Mouse (Mus musculus) thymus, adult 2 months (tissue): Measurements from ENCODE around the gene Rufy2. TPM values are rescaled to one million over a fixed set of nuclear protein-coding genes. Genes with fewer than 3 reads are reported as not detected.

Experiments
- DNase-seq: peaks from one replicate; pipeline ENCODE4 v3.0.0; 2021
- H3K27ac ChIP-seq: fragments of 200-500 bp; 2 replicates; pipeline ENCODE4 v1.5.1; 2012; ENCODE audit warnings: low read length, control low read depth; ENCODE audit not compliant: control insufficient read depth, insufficient read depth
- H3K27me3 ChIP-seq: fragments of 200-500 bp; 2 replicates; pipeline ENCODE4 v1.6.1; 2012; ENCODE audit warnings: mild to moderate bottlenecking, low read length, moderate library complexity, mixed read lengths; ENCODE audit not compliant: control insufficient read depth, insufficient read depth
- H3K36me3 ChIP-seq: fragments of 200-500 bp; 2 replicates; pipeline ENCODE4 v1.6.1; 2012; ENCODE audit warnings: mild to moderate bottlenecking, low read length, moderate library complexity; ENCODE audit not compliant: control insufficient read depth, insufficient read depth
- H3K4me1 ChIP-seq: fragments of 200-500 bp; replicated peaks from 2 replicates; pipeline ENCODE4 v1.6.1; 2012; ENCODE audit warnings: low read length; ENCODE audit not compliant: control insufficient read depth, insufficient read depth
- H3K4me3 ChIP-seq: fragments of 200-500 bp; 2 replicates; pipeline ENCODE4 v1.5.1; 2012; ENCODE audit warnings: mild to moderate bottlenecking, low read length, control low read depth, moderate library complexity; ENCODE audit not compliant: control insufficient read depth, insufficient read depth
- CTCF ChIP-seq: fragments of 200-500 bp; IDR thresholded peaks from 2 replicates; pipeline ENCODE4 v1.5.1; 2012; ENCODE audit warnings: mild to moderate bottlenecking, control low read depth, low read length, moderate library complexity, borderline replicate concordance; ENCODE audit not compliant: control insufficient read depth, poor library complexity, insufficient read depth; ENCODE audit errors: extremely low read depth
- POLR2A ChIP-seq: fragments of 200-500 bp; IDR thresholded peaks from 2 replicates; pipeline ENCODE4 v1.6.1; 2012; ENCODE audit warnings: mild to moderate bottlenecking, low read length, control low read depth, moderate library complexity; ENCODE audit not compliant: control insufficient read depth, poor library complexity, insufficient read depth; ENCODE audit errors: extremely low read depth
- WGBS: fragments of 180-500 bp; shearing (Covaris S2); methylation state at CpG from one replicate; pipeline ENCODE4 v1.1.7; 2018; 5-methylcytosine and 5-hydroxymethylcytosine counted together
- polyA plus RNA-seq: library from polyadenylated mRNA; depleted of rRNA; stranded (reverse); fragments of >200 nt; gene quantifications from 2 replicates; pipeline ENCODE4 v1.2.3, GENCODE M21; 2012

The Rufy2 gene
- polyA plus RNA-seq, 1 experiment = 7.5 TPM

DNA sequence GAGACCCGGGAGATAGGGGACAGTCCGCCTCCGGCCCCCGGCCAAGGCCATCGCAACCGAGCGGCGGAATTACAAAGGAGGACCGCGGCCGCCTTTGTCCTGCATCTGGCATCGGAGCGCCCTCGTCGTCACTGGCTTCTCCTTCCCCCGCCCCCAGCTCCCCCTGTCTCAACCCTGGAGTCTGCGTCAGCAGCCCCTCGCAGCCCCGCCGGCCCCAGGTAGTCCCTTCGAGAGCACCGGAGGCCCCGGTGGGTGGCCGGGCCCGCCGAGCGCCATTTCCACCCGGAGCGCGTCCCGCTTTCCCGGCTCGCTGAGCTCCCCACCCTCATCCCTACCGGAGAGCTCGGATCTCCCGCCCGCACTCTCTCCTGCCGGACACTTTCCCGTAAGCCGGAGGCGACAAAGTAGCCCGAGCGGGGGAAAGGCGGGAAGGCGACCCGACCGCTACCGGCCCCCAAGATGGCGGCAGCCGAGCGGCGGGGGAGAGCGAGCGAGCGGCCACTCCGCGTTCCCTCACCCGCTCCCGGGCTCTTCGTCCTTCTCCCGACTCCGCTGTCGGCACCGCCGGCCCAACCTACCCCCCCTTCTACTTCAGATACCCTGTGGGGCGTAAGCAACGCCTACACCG lies 43.2 kb downstream of the Rufy2 start:
- no peak for TF ChIP-seq CTCF
- no peak for TF ChIP-seq POLR2A
- under 1% methylated on average over 67 of the region's 68 CpGs for WGBS
- DNase-seq = peak; percentile 69
- Histone ChIP-seq H3K4me3 (peak overlapping the region; percentile 71), H3K36me3 (no peaks in the 10 kb centered on the region), H3K27ac (peak overlapping the region; percentile 82), H3K4me1 (peaks cover 11% of the 10 kb centered on the region), H3K27me3 (no peaks in the 10 kb centered on the region)

GRCm38 (mm10) chr10:63023749-63024579 lies 43.9 kb downstream of the Rufy2 start, which contains the start of the genes Hnrnph3 and Pbld2:
Gene Hnrnph3, minus strand, starts transcription at chr10:63024217.
Gene Pbld2, plus strand, starts transcription at chr10:63024315.
- H3K4me1 ChIP-seq = peaks cover 11% of the 10 kb centered on the region
- TF ChIP-seq POLR2A (peak; percentile 95), CTCF (no peak)
- no peaks in the 10 kb centered on the region for H3K27me3 ChIP-seq
- WGBS = under 1% methylated on average over 65 of the region's 69 CpGs
- H3K36me3 ChIP-seq = no peaks in the 10 kb centered on the region
- peak within 1 kb of the TSS; percentile 82 for H3K27ac ChIP-seq
- DNase-seq = peak; percentile 98
- H3K4me3 ChIP-seq = peak within 1 kb of the TSS; percentile 71

DNA sequence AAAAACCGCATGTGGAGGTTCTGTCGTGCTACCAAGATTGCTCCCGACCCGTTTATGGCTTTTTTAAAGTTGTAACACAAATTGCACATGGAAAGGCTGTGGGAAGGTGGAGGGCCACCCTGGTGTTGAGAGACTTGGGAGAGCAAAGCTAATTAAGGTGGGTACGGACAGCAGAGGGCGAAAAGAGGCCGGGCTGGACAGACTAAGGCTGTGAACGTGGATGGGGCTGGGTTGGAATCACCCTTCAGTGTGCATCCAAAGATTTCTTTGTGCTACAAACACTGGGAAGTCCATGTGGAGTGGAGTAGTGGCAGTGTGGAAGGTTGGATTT lies 44.5 kb downstream of the Rufy2 start:
- DNase-seq = peak; percentile 30
- TF ChIP-seq CTCF = no peak
- no peak for TF ChIP-seq POLR2A
- Histone ChIP-seq H3K36me3 (no peaks in the 10 kb centered on the region), H3K4me1 (peaks cover 8% of the 10 kb centered on the region), H3K4me3 (peak overlapping the region; percentile 55), H3K27ac (peak overlapping the region; percentile 71), H3K27me3 (no peaks in the 10 kb centered on the region)
- 1% methylated on average over 8 of the region's 8 CpGs for WGBS

DNA sequence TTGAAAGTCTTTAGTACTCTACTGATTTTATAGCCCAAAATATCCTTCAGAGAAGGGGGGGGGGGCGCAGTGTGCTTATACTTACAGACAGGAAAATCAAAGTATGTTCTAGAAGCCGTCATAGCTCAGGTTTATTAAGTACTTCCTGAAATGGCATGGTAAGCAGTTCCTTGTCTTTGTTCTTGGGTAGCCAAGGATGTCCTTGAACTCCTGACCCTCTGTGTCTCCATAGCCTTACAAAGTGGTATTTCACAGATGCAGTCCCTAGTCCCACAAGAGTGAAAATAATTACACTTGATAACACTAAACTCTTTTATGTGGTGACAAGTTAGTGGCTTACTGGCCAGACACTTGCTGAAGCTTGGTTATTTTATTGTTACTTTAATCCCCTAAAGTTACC lies 45.0 kb downstream of the Rufy2 start:
- Histone ChIP-seq H3K27ac (no peak overlapping the region), H3K27me3 (no peaks in the 10 kb centered on the region), H3K36me3 (no peaks in the 10 kb centered on the region), H3K4me1 (peaks cover 8% of the 10 kb centered on the region), H3K4me3 (no peak overlapping the region)
- 36% methylated on average over 2 of the region's 2 CpGs for WGBS
- no peak for DNase-seq
- TF ChIP-seq POLR2A (no peak), CTCF (no peak)

- no peak for TF ChIP-seq CTCF
- no peak for TF ChIP-seq POLR2A
- DNase-seq = no peak
- Histone ChIP-seq H3K27ac (no peak overlapping the region), H3K4me3 (no peak overlapping the region), H3K36me3 (no peaks in the 10 kb centered on the region), H3K27me3 (no peaks in the 10 kb centered on the region), H3K4me1 (peaks cover 8% of the 10 kb centered on the region)
- 45% methylated on average over 6 of the region's 6 CpGs for WGBS
Observed at GRCm38 (mm10) chr10:63025491-63026011, 45.5 kb downstream of the Rufy2 start.

DNA sequence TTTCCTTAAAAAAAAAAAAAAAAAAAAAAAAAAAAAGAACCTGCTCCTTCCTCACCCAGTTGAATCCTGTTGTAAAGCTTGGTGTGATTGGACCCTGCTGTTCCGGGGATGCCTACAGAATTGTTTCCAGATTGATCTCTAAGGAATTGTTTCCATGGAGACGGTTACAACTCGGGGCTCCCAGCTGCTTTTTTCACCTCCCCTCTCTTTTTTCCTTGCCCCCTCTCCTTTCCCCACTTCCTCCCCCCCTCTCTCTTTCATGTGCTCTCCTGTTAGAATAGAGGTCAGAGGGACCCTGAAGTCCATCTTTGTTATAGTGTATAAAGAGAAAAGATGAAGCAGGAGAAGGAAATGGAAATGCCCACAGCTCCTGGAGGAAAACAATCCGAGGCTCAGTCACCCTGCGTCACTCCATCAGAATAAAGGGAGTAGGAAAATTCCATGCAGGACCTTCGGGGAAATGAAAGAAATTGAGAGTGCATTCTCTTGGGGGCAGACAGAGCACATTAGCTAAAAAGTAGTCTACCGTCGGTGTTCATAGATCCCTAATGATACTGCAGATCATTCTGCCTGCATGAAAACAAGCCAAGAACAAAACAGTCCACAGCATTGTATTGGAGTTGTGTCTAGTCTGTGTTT lies 46.3 kb downstream of the Rufy2 start:
- H3K36me3 ChIP-seq = no peaks in the 10 kb centered on the region
- no peak for TF ChIP-seq CTCF
- TF ChIP-seq POLR2A = no peak
- H3K4me1 ChIP-seq = peaks cover 6% of the 10 kb centered on the region
- no peaks in the 10 kb centered on the region for H3K27me3 ChIP-seq
- H3K4me3 ChIP-seq = no peak overlapping the region
- no peak for DNase-seq
- WGBS = 86% methylated on average over 8 of the region's 8 CpGs
- no peak overlapping the region for H3K27ac ChIP-seq
